Mouse (Mus musculus) C2C12 (cell line): ENCODE measurements at regions not wholly inside any gene's neighbourhood (a gene's known extent, or its start where the extent isn't known, plus 50 kb on each side); places are given as distances from the start of the nearest gene placed in this dataset.

Experiments used
- H3K27me3 ChIP-seq: one replicate; pipeline ENCODE4 v1.6.1; 2011; ENCODE audit not compliant: control insufficient read depth, insufficient read depth, insufficient read length
- H3K36me3 ChIP-seq: one replicate; pipeline ENCODE4 v1.6.1; 2011; ENCODE audit not compliant: control insufficient read depth, insufficient read depth
- H3K4me3 ChIP-seq: one replicate; pipeline ENCODE4 v1.5.1; 2011; ENCODE audit warnings: mild to moderate bottlenecking, control low read depth; ENCODE audit not compliant: poor library complexity, insufficient read depth, severe bottlenecking
- H3K79me2 ChIP-seq: one replicate; pipeline ENCODE4 v1.6.1; 2011; ENCODE audit not compliant: control insufficient read depth, insufficient read depth
- H3K79me3 ChIP-seq: one replicate; pipeline ENCODE4 v1.6.1; 2011; ENCODE audit warnings: low read depth, control low read depth
- H3ac ChIP-seq: one replicate; pipeline ENCODE3; 2011; ENCODE audit warnings: low read depth; ENCODE audit not compliant: control insufficient read depth, insufficient read length
- CEBPB ChIP-seq: IDR thresholded peaks from one replicate; pipeline ENCODE4 v1.6.1; 2011; ENCODE audit warnings: low read depth, mild to moderate bottlenecking, control low read depth, moderate library complexity
- CTCF ChIP-seq: IDR thresholded peaks from one replicate; pipeline ENCODE4 v1.5.1; 2011; ENCODE audit not compliant: control insufficient read depth, insufficient read depth, insufficient read length
- FOSL1 ChIP-seq: IDR thresholded peaks from one replicate; pipeline ENCODE4 v1.8.0; 2011; ENCODE audit warnings: mild to moderate bottlenecking, low read length; ENCODE audit not compliant: poor library complexity, insufficient read depth, severe bottlenecking
- MAX ChIP-seq: IDR thresholded peaks from one replicate; pipeline ENCODE4 v1.6.1; 2011; ENCODE audit warnings: mild to moderate bottlenecking, control low read depth
- MYOD1 ChIP-seq: IDR thresholded peaks from one replicate; pipeline ENCODE4 v1.6.1; 2011; ENCODE audit warnings: low read depth; ENCODE audit not compliant: control insufficient read depth, insufficient read length
- MYOG ChIP-seq: IDR thresholded peaks from one replicate; pipeline ENCODE4 v1.6.1; 2011; ENCODE audit not compliant: control insufficient read depth, insufficient read length; ENCODE audit errors: extremely low read depth
- USF1 ChIP-seq: IDR thresholded peaks from one replicate; pipeline ENCODE4 v1.6.1; 2011; ENCODE audit warnings: low read depth, mild to moderate bottlenecking, control low read depth, moderate library complexity

- H3K27me3 ChIP-seq = no peaks in the 10 kb centered on the region
- H3K4me3 ChIP-seq = no peak overlapping the region
- no peak overlapping the region for H3ac ChIP-seq
- no peaks in the 10 kb centered on the region for H3K79me2 ChIP-seq
- no peaks in the 10 kb centered on the region for H3K36me3 ChIP-seq
- no peaks in the 10 kb centered on the region for H3K79me3 ChIP-seq
- TF ChIP-seq USF1 = no peak
- TF ChIP-seq MYOG = no peak
- TF ChIP-seq MYOD1 = no peak
- TF ChIP-seq MAX = no peak
- no peak for TF ChIP-seq CTCF
- no peak for TF ChIP-seq FOSL1
- TF ChIP-seq CEBPB = no peak
These were observed 155.0 kb upstream of the Slc24a2 start for GRCm38 (mm10) chr4:87385221-87385739.

- no peak overlapping the region for H3ac ChIP-seq
- H3K79me2 ChIP-seq = no peaks in the 10 kb centered on the region
- H3K79me3 ChIP-seq = no peaks in the 10 kb centered on the region
- no peaks in the 10 kb centered on the region for H3K36me3 ChIP-seq
- no peaks in the 10 kb centered on the region for H3K27me3 ChIP-seq
- H3K4me3 ChIP-seq = no peak overlapping the region
- TF ChIP-seq CTCF = no peak
- TF ChIP-seq MAX = no peak
- TF ChIP-seq USF1 = no peak
- no peak for TF ChIP-seq MYOG
These were observed 154.3 kb upstream of the Slc24a2 start for GRCm38 (mm10) chr4:87384469-87385044.

- H3K79me2 ChIP-seq = no peaks in the 10 kb centered on the region
- no peak overlapping the region for H3K4me3 ChIP-seq
- no peaks in the 10 kb centered on the region for H3K79me3 ChIP-seq
- no peaks in the 10 kb centered on the region for H3K36me3 ChIP-seq
- no peak overlapping the region for H3ac ChIP-seq
- no peaks in the 10 kb centered on the region for H3K27me3 ChIP-seq
- TF ChIP-seq MYOD1 = no peak
- no peak for TF ChIP-seq MYOG
These were observed 150.4 kb upstream of the Slc24a2 start for GRCm38 (mm10) chr4:87380716-87381115.

GRCm38 (mm10) chr4:87379516-87380173 lies 149.4 kb upstream of the Slc24a2 start:
- TF ChIP-seq MYOG (no peak), FOSL1 (no peak), MAX (no peak), CTCF (no peak), MYOD1 (no peak), CEBPB (no peak), USF1 (no peak)
- no peaks in the 10 kb centered on the region for H3K79me3 ChIP-seq

GRCm38 (mm10) chr4:87371960-87372359 lies 141.7 kb upstream of the Slc24a2 start:
- no peaks in the 10 kb centered on the region for H3K36me3 ChIP-seq
- no peaks in the 10 kb centered on the region for H3K27me3 ChIP-seq
- TF ChIP-seq USF1 (no peak), MAX (no peak), CEBPB (no peak), CTCF (no peak)
- no peak overlapping the region for H3ac ChIP-seq
- no peak overlapping the region for H3K4me3 ChIP-seq
- H3K79me2 ChIP-seq = no peaks in the 10 kb centered on the region
- H3K79me3 ChIP-seq = no peaks in the 10 kb centered on the region

More at GRCm38 (mm10) chr4:87379516-87380173, 149.4 kb upstream of the Slc24a2 start:
- Histone ChIP-seq H3K36me3 (no peaks in the 10 kb centered on the region), H3ac (no peak overlapping the region), H3K27me3 (no peaks in the 10 kb centered on the region), H3K79me2 (no peaks in the 10 kb centered on the region), H3K4me3 (no peak overlapping the region)

DNA sequence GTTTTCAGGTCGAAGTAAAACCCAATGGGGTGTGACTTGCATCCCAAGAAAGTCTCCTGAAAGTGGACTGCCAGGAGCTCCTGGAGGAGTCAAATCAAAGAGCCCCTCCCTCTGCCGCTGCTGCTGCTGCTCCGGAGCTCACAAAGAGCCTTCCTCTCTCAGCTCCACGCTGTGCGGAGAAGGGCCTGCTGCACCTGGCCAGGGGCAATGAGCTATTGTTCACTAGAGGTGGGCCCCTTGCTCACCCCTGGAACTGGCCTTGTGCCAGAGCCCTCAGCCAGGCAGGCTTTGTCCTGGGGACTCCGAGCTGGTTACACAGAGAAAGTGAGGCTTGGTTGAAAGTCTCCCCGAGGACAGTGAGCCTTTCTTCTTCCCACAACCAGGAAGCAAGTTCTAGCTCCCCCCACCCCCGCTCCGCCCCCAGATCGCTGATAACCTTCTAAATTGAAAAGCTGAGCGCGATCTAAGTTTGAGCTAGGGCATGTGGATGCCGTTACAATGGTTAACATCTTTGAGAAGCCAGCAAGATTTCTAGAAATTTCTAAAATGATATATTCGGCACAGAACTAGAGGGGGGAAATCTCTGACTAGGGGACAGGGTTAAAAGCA lies 139.5 kb upstream of the Slc24a2 start:
- H3K27me3 ChIP-seq = no peaks in the 10 kb centered on the region
- no peaks in the 10 kb centered on the region for H3K36me3 ChIP-seq
- H3ac ChIP-seq = no peak overlapping the region
- TF ChIP-seq FOSL1 (no peak), MAX (no peak), CEBPB (no peak), MYOG (no peak), USF1 (no peak), CTCF (no peak), MYOD1 (no peak)
- no peak overlapping the region for H3K4me3 ChIP-seq
- H3K79me2 ChIP-seq = no peaks in the 10 kb centered on the region
- H3K79me3 ChIP-seq = no peaks in the 10 kb centered on the region
